Mouse (Mus musculus): ENCODE data around the gene Ccn2.
A peak's percentile ranks its signal among the peaks of the same experiment; 100 is the strongest.
"Not testable (repeated sequence)": the region's sequence is repeated elsewhere in the genome, so short reads cannot be mapped to it uniquely, and the experiment has no call there.

Ccn2 gene

GRCm38 (mm10) chr10:24603727-24604126, 8.5 kb downstream of the Ccn2 start:
- no peak for DNase-seq

DNA sequence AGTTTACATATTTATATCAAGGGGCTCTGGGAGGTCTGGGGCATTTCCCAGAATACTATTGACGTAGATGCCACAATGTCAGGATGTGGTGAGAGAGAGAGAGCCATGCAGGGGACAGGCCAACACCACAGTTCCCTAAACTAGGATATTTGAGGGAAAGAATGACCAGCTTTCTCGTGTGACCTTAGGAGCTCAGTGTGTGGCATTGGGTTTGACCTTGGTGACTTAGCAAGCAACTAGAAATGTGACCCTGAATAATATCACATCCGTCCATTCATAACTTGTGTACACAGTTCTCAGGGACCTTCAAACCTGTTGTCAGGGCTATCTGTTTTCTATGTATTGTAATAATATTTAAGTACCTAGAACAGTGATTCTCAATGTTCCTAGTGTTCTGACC, 13.9 kb downstream of the Ccn2 start:
- no peak for DNase-seq

- no peak for DNase-seq
Measured at GRCm38 (mm10) chr10:24609766-24610165, 14.5 kb downstream of the Ccn2 start.

- DNase-seq, result no peak
Measured at GRCm38 (mm10) chr10:24614726-24615125, 19.5 kb downstream of the Ccn2 start.

DNA sequence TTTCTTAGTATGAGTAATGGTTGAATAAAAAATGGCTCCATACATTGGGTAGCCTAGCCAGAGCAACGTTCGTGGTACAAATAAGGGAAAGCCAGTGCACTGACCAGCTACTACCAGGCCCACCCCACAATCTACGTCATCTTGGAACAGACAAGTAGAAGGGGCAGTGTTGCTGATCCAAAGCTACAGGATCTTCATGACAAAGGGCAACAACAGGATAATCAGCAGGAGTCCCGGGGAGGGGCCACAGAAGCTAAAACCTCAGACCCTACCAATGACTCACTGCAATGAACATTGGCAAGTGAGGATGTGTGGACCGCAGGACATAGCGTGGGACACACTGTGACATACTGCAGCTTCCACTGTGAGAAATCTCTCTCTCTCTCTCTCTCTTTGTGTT, 20.6 kb downstream of the Ccn2 start:
- no peak for DNase-seq

GRCm38 (mm10) chr10:24616572-24616971, 21.3 kb downstream of the Ccn2 start:
- DNase-seq, result not testable (repeated sequence)

- DNase-seq, result peak; percentile 21 to 36
Measured at GRCm38 (mm10) chr10:24621572-24621971, 26.3 kb downstream of the Ccn2 start.

- peak; percentile 41 to 51 for DNase-seq
Measured at GRCm38 (mm10) chr10:24622586-24622985, 27.3 kb downstream of the Ccn2 start.

DNA sequence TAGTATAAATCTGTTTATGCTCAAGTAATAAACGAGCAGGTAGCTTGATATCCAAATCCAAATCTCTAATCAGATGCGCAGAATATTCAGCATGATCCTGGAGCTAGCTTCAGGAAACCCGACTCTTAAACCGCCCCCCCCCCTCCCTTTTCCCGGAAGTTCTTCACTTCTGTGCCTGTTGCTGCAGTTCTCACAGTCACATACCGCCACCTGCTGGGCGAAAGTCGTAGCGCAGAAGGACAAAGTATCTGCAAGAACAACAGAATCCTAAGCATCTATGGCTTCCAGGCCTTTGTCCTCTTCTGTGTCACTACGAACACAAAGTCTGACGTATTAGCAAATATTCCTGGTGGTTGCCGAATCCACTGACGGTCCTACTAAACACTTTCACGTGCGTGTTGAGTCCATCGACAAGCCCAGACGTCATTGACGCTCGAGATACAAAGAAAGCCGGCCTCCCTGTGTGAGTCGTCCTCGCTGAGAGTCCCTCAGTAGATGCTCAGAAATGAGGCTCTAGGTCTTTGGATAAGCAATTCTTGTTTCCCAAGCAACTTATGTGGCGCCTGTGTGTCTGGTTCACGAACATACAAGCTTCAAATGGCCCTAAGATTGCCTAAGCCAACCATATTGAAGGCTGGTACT, 29.9 kb downstream of the Ccn2 start:
- DNase-seq, result peak; percentile 64 to 67

DNA sequence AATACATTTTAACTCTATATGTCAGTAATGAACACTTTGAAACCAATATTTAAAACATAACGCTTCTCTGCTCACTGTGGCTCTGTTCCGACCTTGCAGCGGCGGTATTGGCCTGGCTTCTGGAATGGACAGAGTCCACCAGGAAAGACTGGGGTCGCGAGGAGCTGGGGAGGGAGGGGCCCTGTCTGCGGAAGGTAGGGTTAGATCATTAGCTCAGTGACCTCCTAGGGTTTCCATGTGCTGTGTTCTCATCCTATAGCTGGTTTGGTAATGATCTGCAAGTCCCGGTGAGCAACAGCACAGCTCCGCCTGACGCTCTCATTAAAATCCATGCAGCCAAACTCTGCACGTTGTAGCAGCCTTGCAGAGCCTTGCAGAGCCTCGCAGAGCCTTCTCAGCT, 32.0 kb downstream of the Ccn2 start:
- DNase-seq, result no peak

GRCm38 (mm10) chr10:24628466-24628865, 33.2 kb downstream of the Ccn2 start:
- no peak for DNase-seq

GRCm38 (mm10) chr10:24629086-24629720, 34.0 kb downstream of the Ccn2 start:
- no peak for DNase-seq

GRCm38 (mm10) chr10:24630469-24631081, 35.3 kb downstream of the Ccn2 start:
- peak; percentile 58 to 67 for DNase-seq

DNA sequence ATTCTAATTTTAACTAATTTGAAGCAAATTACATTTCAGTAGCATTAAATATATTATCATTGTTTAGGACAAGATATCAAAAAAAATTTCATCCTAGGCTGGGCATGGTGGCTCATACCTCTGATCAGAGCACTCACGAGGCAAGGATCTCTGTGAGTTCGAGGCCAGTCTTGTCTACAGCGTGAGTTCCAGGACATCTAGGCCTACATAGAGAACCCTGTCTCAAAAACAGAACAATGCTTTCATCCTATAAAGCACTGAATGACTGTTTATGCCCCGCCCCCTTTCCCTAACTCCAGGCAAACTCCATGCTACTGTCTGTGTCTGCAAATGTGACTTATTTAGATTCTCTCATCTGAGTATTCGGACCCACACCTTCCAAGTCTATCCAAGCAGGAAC, 35.9 kb downstream of the Ccn2 start:
- DNase-seq, result no peak

DNA sequence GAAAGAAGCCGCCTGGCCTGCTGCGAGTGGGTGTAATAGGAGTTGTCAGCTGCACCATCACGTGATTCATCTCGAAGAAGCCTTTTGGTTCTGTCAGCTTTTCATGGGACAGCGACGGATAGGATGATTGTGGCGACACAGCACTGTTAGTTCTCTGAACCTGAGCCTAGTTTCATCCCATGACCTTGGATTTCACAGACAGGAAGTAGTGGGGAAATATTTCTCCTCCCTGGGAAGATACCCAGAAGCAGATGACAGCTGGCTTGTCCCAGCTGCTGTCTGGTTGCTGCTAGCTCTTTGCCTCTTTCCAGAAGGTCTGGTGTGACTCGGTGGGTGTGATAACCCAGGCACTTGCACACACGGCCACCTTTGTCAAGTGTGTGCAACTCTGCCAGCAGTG, 39.0 kb downstream of the Ccn2 start:
- DNase-seq, result no peak

DNA sequence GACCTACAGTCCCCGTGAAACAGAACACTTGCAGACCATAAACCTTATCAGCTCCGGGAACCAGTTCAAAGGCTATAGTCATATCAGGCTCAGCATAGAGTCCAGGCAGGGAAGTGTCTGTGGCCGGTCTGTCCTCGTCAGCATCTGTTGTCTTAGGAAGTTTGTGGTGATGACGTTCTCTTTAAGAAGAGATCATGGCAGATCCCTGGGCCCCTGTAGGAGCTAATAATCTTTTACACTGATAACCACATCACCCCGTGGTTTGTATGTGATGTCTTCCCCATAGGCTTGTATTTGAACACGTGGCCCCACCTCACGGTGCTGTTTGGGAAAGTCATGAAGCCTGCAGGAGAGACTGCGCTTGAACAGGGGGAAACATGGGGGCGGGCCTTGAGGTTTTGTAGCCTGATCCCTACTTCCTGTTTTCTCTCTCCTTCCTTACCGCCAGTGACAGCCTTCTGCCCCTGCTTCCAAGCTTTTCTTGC, 40.1 kb downstream of the Ccn2 start:
- DNase-seq, result no peak

DNA sequence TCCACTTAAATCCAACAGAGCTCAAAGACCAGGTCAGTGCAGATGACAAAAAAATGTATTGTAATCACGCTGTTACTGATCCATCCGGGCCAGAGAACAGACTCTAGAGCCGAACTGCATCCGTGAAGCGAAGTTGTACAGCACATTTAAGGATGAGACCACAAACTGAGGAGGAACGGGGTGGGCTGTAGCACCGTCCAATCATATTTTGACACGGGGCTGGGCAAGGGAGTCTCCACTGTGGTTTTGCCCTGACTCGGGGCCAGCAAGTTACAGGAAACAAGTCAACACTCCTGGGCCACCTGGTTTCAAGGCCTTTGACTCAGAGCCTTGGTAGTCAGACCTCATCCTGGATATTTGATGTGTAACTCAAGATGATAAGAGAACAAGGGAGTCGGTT, 40.6 kb downstream of the Ccn2 start:
- no peak for DNase-seq

DNA sequence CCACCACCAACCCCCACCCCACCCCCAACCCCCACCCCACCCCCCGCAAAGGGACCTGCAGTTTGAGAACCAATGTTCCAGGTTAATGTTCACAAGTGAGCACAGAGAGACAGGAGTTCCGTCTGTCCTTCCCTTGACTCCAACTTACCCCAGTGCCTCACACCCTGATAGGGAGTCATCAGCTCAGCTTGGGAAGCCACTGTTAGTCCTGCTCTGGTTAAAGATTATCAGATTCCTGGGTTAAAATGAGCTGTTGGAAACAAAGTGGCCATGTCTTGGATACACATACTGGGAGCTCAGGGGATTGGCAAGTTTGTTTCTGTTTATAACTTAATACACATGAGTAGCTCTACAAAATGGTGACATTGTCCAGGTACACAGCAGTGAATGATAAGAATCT, 41.7 kb downstream of the Ccn2 start:
- DNase-seq, result no peak

GRCm38 (mm10) chr10:24638306-24639070, 43.2 kb downstream of the Ccn2 start:
- DNase-seq, result no peak

GRCm38 (mm10) chr10:24639596-24639995, 44.4 kb downstream of the Ccn2 start:
- DNase-seq, result no peak

DNA sequence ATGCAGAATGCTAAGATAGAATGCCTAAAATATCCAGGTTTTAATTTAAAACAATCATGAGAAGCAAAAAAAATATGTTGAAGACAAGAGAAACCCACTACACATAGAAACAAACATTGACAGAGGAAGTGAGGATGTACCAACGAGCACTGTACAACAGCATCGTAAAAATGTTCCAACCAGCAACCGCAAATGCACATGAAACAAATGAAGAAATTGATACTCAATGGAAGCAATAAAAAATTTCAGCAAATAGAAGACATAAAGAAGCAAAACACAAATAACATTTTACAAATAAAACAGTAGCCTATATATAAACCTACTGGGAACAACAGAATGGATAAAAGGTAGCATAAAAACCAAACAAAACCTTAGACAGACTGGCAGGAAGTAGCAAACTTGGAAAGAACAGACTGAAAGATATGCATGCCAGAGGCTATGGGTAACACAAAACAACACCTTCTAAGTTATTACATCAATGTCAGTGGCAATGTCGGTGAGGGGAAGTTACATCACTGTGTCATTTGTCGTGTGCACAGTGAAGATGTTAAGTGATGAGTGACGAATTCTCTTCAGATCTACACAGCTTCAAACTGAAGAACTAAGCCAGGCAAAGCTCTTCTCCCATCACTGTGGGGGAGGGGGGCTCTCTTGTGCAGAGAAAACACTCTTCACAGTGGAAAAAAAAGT, 45.1 kb downstream of the Ccn2 start:
- DNase-seq, result no peak

GRCm38 (mm10) chr10:24641416-24642140, 46.3 kb downstream of the Ccn2 start:
- DNase-seq, result no peak
